Mouse (Mus musculus) spleen, postnatal 0 days (tissue): Measurements from ENCODE around the gene Olfr1367. TPM values are rescaled to one million over a fixed set of nuclear protein-coding genes. Genes with fewer than 3 reads are reported as not detected.

Source experiments
- polyA plus RNA-seq: library from polyadenylated mRNA; unstranded; fragments of >200 nt; fragmentation: Nextera tagmentation; extraction: Ambion mirVana; gene quantifications from 2 replicates; pipeline ENCODE4 v1.2.1, GENCODE M21; 2015

Gene Olfr1367
- not detected in 2 replicates for polyA plus RNA-seq

GRCm38 (mm10) chr13:21346610-21347009 is at the start of gene Olfr1367:
Gene Olfr1367, plus strand, starts transcription at chr13:21346910.

GRCm38 (mm10) chr13:21311926-21312325 is 34.8 kb upstream of the Olfr1367 start, which contains the start of gene Gpx6:
Gene Gpx6, plus strand, starts transcription at chr13:21312125.

GRCm38 (mm10) chr13:21362621-21363248 is 16.0 kb downstream of the Olfr1367 start, which contains the start of gene Zscan12:
Gene Zscan12, plus strand, starts transcription at chr13:21362820.

Other genes starting within 250 kb of the Olfr1367 start
- gene Olfr1369-ps1, start 235.4 kb upstream of the Olfr1367 start, polyA plus RNA-seq: not detected in 2 replicates
- gene Olfr263, start 217.3 kb upstream of the Olfr1367 start, polyA plus RNA-seq: not detected in 2 replicates
- gene Olfr1368, start 201.0 kb upstream of the Olfr1367 start, polyA plus RNA-seq: not detected in 2 replicates
- gene Trim27, start 167.5 kb upstream of the Olfr1367 start, polyA plus RNA-seq: 80.9 and 86.3 TPM in 2 replicates
- gene Gpx5, start 54.2 kb upstream of the Olfr1367 start, polyA plus RNA-seq: not detected in 2 replicates
- not detected in 2 replicates for gene Gpx6, start 34.8 kb upstream of the Olfr1367 start, polyA plus RNA-seq
- gene Zscan12, start 15.9 kb downstream of the Olfr1367 start, polyA plus RNA-seq: 4.2 and 5.2 TPM in 2 replicates
- 38.2 TPM in 2 replicates for gene Zkscan3, start 55.8 kb downstream of the Olfr1367 start, polyA plus RNA-seq
- gene Pgbd1, start 94.1 kb downstream of the Olfr1367 start, polyA plus RNA-seq: 0.99 and 1.4 TPM in 2 replicates
- gene Zscan26, start 106.8 kb downstream of the Olfr1367 start, polyA plus RNA-seq: 10.8 and 14.9 TPM in 2 replicates
- gene Nkapl, start 121.6 kb downstream of the Olfr1367 start, polyA plus RNA-seq: 1.5 and 2.1 TPM in 2 replicates
- gene Zkscan4, start 132.0 kb downstream of the Olfr1367 start, polyA plus RNA-seq: 0.96 and 1.4 TPM in 2 replicates
- not detected in 2 replicates for gene Gm10065, start 132.5 kb downstream of the Olfr1367 start, polyA plus RNA-seq
- gene AK157302, start 148.3 kb downstream of the Olfr1367 start, polyA plus RNA-seq: 1.0 and 1.2 TPM in 2 replicates
- 6.8 and 8.6 TPM in 2 replicates for gene Gm11273, start 154.5 kb downstream of the Olfr1367 start, polyA plus RNA-seq
- gene Zkscan8, start 184.2 kb downstream of the Olfr1367 start, polyA plus RNA-seq: 1.9 and 2.4 TPM in 2 replicates
- 0.06 TPM in 1 of 2 replicates, not detected in the other for gene Olfr1366, start 195.9 kb downstream of the Olfr1367 start, polyA plus RNA-seq
- gene Olfr1535, start 213.0 kb downstream of the Olfr1367 start, polyA plus RNA-seq: 0.07 TPM in 1 of 2 replicates, not detected in the other
- not detected in 2 replicates for gene Olfr1364, start 234.8 kb downstream of the Olfr1367 start, polyA plus RNA-seq